Mouse (Mus musculus) neural tube, embryonic 14.5 days (tissue): ENCODE measurements around the gene Slc16a13. TPM values are rescaled to one million over a fixed set of nuclear protein-coding genes. Genes with fewer than 3 reads are reported as not detected.

Source experiments
- ATAC-seq: fragments of 200-750 bp; cut with Nextera tagmentation; 2 replicates; pipeline ENCODE4 v1.8.0; 2017; ENCODE audit warnings: low read depth, mild to moderate bottlenecking, moderate TSS enrichment, moderate library complexity
- H3K27ac ChIP-seq: fragments of 300-500 bp; sonication (generic); 2 replicates; pipeline ENCODE4 v1.5.1; 2014; ENCODE audit warnings: low read depth, mild to moderate bottlenecking, control low read depth, low read length, moderate library complexity, mixed read lengths
- H3K27me3 ChIP-seq: fragments of 300-500 bp; sonication (generic); 2 replicates; pipeline ENCODE4 v1.6.1; 2014; ENCODE audit warnings: low read length; ENCODE audit not compliant: control insufficient read depth, insufficient read depth
- H3K36me3 ChIP-seq: fragments of 300-500 bp; sonication (generic); 2 replicates; pipeline ENCODE4 v1.6.1; 2014; ENCODE audit warnings: low read length, mixed read lengths; ENCODE audit not compliant: control insufficient read depth, insufficient read depth
- H3K4me1 ChIP-seq: fragments of 300-500 bp; sonication (generic); 2 replicates; pipeline ENCODE4 v1.6.1; 2014; ENCODE audit warnings: low read length; ENCODE audit not compliant: control insufficient read depth, insufficient read depth
- H3K4me2 ChIP-seq: fragments of 300-500 bp; sonication (generic); 2 replicates; pipeline ENCODE4 v1.6.1; 2014; ENCODE audit warnings: mild to moderate bottlenecking, low read depth, low read length, control low read depth
- H3K4me3 ChIP-seq: fragments of 300-500 bp; sonication (generic); 2 replicates; pipeline ENCODE4 v1.5.1; 2014; ENCODE audit warnings: low read depth, low read length, control low read depth, mixed read lengths
- H3K9ac ChIP-seq: fragments of 300-500 bp; sonication (generic); replicated peaks from 2 replicates; pipeline ENCODE4 v1.6.1; 2014; ENCODE audit warnings: low read depth, mild to moderate bottlenecking, control low read depth, low read length, mixed read lengths
- H3K9me3 ChIP-seq: fragments of 300-500 bp; sonication (generic); 2 replicates; pipeline ENCODE4 v1.6.1; 2016; ENCODE audit warnings: low read length; ENCODE audit not compliant: control insufficient read depth
- WGBS: fragments of 180-500 bp; shearing (Covaris S2); extraction: QIAGEN DNeasy Blood & Tissue Kit; methylation state at CpG from one replicate; pipeline ENCODE4 v1.1.7; 2014; 5-methylcytosine and 5-hydroxymethylcytosine counted together
- polyA plus RNA-seq: library from polyadenylated mRNA; unstranded; fragments of >200 nt; fragmentation: Nextera tagmentation; extraction: Ambion mirVana; gene quantifications from 2 replicates; pipeline ENCODE4 v1.2.1, GENCODE M21; 2014

Gene Slc16a13
- polyA plus RNA-seq, 1 experiment from 2014 or later: 10.4 TPM

DNA sequence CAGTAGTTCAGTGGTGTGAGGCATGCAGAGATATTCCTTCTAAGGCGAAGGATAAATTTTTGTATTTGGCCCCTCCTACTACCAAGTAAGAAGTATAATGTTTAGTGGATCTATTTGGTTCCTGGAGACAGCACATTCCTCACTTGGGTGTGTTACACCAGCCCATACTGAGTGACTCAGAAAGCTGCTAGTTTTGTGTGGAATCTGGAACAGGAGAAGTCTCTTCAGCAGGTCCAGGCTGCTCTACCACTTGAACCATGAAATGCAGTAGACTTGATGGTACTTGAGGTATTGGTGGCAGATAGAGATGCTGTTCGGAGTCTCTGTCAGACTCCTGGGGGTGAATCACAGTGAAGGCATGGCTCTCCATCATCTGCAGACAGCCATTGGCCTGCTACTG, 10.2 kb downstream of the Slc16a13 start:
- ATAC-seq: no peak
- WGBS: 87% methylated on average over 2 of the region's 2 CpGs
- H3K27me3 ChIP-seq: peaks cover 20% of the 10 kb centered on the region

GRCm38 (mm10) chr11:70208778-70209388, 12.0 kb downstream of the Slc16a13 start:
- no peak overlapping the region for H3K4me2 ChIP-seq
- no peaks in the 10 kb centered on the region for H3K36me3 ChIP-seq
- H3K4me1 ChIP-seq: peaks cover 5% of the 10 kb centered on the region; the same call in 1 of the 2 replicates
- H3K4me3 ChIP-seq: no peak overlapping the region
- peaks cover 7% of the 10 kb centered on the region for H3K27me3 ChIP-seq
- ATAC-seq: no peak
- H3K27ac ChIP-seq: no peak overlapping the region
- no peaks in the 10 kb centered on the region for H3K9me3 ChIP-seq
- no peak overlapping the region for H3K9ac ChIP-seq
- 79% methylated on average over 5 of the region's 5 CpGs for WGBS

More for the DNA sequence above, 10.2 kb downstream of the Slc16a13 start:
- no peaks in the 10 kb centered on the region for H3K36me3 ChIP-seq
- no peaks in the 10 kb centered on the region for H3K9me3 ChIP-seq
- H3K27ac ChIP-seq: no peak overlapping the region
- H3K9ac ChIP-seq: no peak overlapping the region
- H3K4me1 ChIP-seq: peaks cover 12% of the 10 kb centered on the region
- H3K4me2 ChIP-seq: no peak overlapping the region
- H3K4me3 ChIP-seq: no peak overlapping the region

DNA sequence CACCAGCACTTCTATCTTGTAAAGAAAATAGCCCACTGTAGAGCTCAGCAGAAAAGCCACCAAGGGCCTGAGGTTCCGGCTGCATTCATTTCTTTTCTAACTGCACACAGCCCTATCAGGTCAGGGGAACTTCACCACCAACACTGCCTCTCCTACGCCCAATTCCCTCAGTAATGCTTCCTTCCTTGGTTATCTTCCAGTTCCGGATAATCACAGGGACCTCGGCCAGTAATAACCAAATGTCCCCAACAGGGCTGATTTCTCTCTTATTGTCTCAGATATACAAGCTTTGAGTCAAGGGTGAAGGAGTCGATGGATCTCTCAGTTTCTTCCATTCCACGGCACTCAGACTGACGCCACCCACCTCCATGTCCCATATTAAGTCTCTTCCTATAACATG, 13.6 kb downstream of the Slc16a13 start:
- no peak for ATAC-seq
- WGBS: 87% methylated on average over 7 of the region's 7 CpGs
- Histone ChIP-seq H3K27ac (no peak overlapping the region), H3K9ac (no peak overlapping the region), H3K4me3 (no peak overlapping the region), H3K4me2 (no peak overlapping the region), H3K9me3 (no peaks in the 10 kb centered on the region), H3K27me3 (no peaks in the 10 kb centered on the region; the same call in 1 of the 2 replicates), H3K4me1 (no peaks in the 10 kb centered on the region), H3K36me3 (no peaks in the 10 kb centered on the region)

GRCm38 (mm10) chr11:70206801-70207200, 14.1 kb downstream of the Slc16a13 start:
- Histone ChIP-seq H3K27ac (no peak overlapping the region), H3K4me1 (no peaks in the 10 kb centered on the region), H3K9ac (no peak overlapping the region), H3K36me3 (no peaks in the 10 kb centered on the region), H3K9me3 (no peaks in the 10 kb centered on the region), H3K4me2 (no peak overlapping the region), H3K27me3 (no peaks in the 10 kb centered on the region), H3K4me3 (no peak overlapping the region)
- WGBS: 87% methylated on average over 2 of the region's 2 CpGs
- ATAC-seq: no peak

- no peak overlapping the region for H3K9ac ChIP-seq
- no peaks in the 10 kb centered on the region for H3K36me3 ChIP-seq
- H3K4me2 ChIP-seq: no peak overlapping the region
- no peaks in the 10 kb centered on the region for H3K9me3 ChIP-seq
- no peak for ATAC-seq
- no peak overlapping the region for H3K4me3 ChIP-seq
- WGBS: 36% methylated on average over 5 of the region's 5 CpGs
- no peaks in the 10 kb centered on the region for H3K27me3 ChIP-seq
- no peaks in the 10 kb centered on the region for H3K4me1 ChIP-seq
- no peak overlapping the region for H3K27ac ChIP-seq
Measured at GRCm38 (mm10) chr11:70201691-70202090, 19.2 kb downstream of the Slc16a13 start.

GRCm38 (mm10) chr11:70200036-70200608, 20.7 kb downstream of the Slc16a13 start:
- Histone ChIP-seq H3K4me3 (no peak overlapping the region), H3K4me1 (no peaks in the 10 kb centered on the region), H3K9me3 (no peaks in the 10 kb centered on the region), H3K27me3 (no peaks in the 10 kb centered on the region), H3K36me3 (no peaks in the 10 kb centered on the region), H3K9ac (no peak overlapping the region), H3K27ac (no peak overlapping the region), H3K4me2 (no peak overlapping the region)
- ATAC-seq: no peak
- 85% methylated on average over 5 of the region's 5 CpGs for WGBS

GRCm38 (mm10) chr11:70199107-70199506, 21.8 kb downstream of the Slc16a13 start:
- no peak overlapping the region for H3K4me3 ChIP-seq
- ATAC-seq: no peak
- H3K36me3 ChIP-seq: no peaks in the 10 kb centered on the region
- no peaks in the 10 kb centered on the region for H3K9me3 ChIP-seq
- no peaks in the 10 kb centered on the region for H3K27me3 ChIP-seq
- H3K4me1 ChIP-seq: no peaks in the 10 kb centered on the region
- H3K9ac ChIP-seq: no peak overlapping the region
- no peak overlapping the region for H3K4me2 ChIP-seq
- H3K27ac ChIP-seq: no peak overlapping the region
- 88% methylated on average over 8 of the region's 8 CpGs for WGBS

DNA sequence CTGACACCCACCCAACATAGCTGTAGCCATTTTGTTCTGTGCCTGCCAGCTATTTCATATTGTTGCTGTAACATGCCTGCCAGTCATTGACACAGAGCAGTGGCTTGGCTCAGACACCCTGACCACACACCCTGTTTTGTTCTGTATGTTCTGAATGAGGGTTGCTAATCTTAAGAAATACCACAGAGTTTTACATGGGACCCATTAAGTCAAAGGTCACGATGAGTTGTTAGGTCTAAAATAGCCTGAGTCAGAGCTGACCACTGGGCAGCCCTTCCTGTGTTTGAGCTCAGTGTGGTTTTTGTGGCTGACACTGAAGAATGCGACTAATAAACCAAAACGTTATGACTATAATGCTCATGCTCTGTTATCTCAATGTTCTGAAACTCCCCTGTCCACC, 22.5 kb downstream of the Slc16a13 start:
- Histone ChIP-seq H3K4me2 (no peak overlapping the region), H3K9me3 (no peaks in the 10 kb centered on the region), H3K36me3 (no peaks in the 10 kb centered on the region), H3K4me1 (no peaks in the 10 kb centered on the region), H3K9ac (no peak overlapping the region), H3K4me3 (no peak overlapping the region), H3K27me3 (no peaks in the 10 kb centered on the region), H3K27ac (no peak overlapping the region)
- ATAC-seq: no peak
- WGBS: 96% methylated on average over 3 of the region's 3 CpGs

GRCm38 (mm10) chr11:70193354-70194285, 27.2 kb downstream of the Slc16a13 start:
- no peak overlapping the region for H3K27ac ChIP-seq
- H3K9me3 ChIP-seq: no peaks in the 10 kb centered on the region
- no peak for ATAC-seq
- H3K36me3 ChIP-seq: no peaks in the 10 kb centered on the region
- no peak overlapping the region for H3K9ac ChIP-seq
- no peak overlapping the region for H3K4me2 ChIP-seq
- no peak overlapping the region for H3K4me3 ChIP-seq
- WGBS: 65% methylated on average over 11 of the region's 11 CpGs
- no peaks in the 10 kb centered on the region for H3K4me1 ChIP-seq
- H3K27me3 ChIP-seq: no peaks in the 10 kb centered on the region
